Mouse (Mus musculus) lung, embryonic 16.5 days (tissue): ENCODE measurements at regions not wholly inside any gene's neighbourhood (a gene's known extent, or its start where the extent isn't known, plus 50 kb on each side); places are given as distances from the start of the nearest gene placed in this dataset.

Source experiments
- ATAC-seq: fragments of 200-750 bp; cut with Nextera tagmentation; 2 replicates; pipeline ENCODE4 v1.8.0; 2017; ENCODE audit warnings: low read depth, mild to moderate bottlenecking, moderate library complexity
- H3K27ac ChIP-seq: fragments of 300-500 bp; sonication (generic); 2 replicates; pipeline ENCODE4 v1.5.1; 2014; ENCODE audit warnings: mild to moderate bottlenecking, control low read depth, low read length
- H3K27me3 ChIP-seq: fragments of 300-500 bp; sonication (generic); 2 replicates; pipeline ENCODE4 v1.6.1; 2014; ENCODE audit warnings: low read depth, low read length, mixed read lengths; ENCODE audit not compliant: control insufficient read depth, insufficient read depth
- H3K36me3 ChIP-seq: fragments of 300-500 bp; sonication (generic); 2 replicates; pipeline ENCODE4 v1.6.1; 2014; ENCODE audit warnings: low read length; ENCODE audit not compliant: control insufficient read depth, insufficient read depth
- H3K4me1 ChIP-seq: fragments of 300-500 bp; sonication (generic); replicated peaks from 2 replicates; pipeline ENCODE4 v1.6.1; 2014; ENCODE audit warnings: low read length, mixed read lengths; ENCODE audit not compliant: control insufficient read depth, insufficient read depth
- H3K4me2 ChIP-seq: fragments of 300-500 bp; sonication (generic); 2 replicates; pipeline ENCODE4 v1.6.1; 2014; ENCODE audit warnings: low read depth, low read length, control low read depth
- H3K4me3 ChIP-seq: fragments of 300-500 bp; sonication (generic); 2 replicates; pipeline ENCODE4 v1.5.1; 2014; ENCODE audit warnings: mild to moderate bottlenecking, low read length, control low read depth
- H3K9ac ChIP-seq: fragments of 300-500 bp; sonication (generic); 2 replicates; pipeline ENCODE4 v1.6.1; 2014; ENCODE audit warnings: low read length, control low read depth
- H3K9me3 ChIP-seq: fragments of 300-500 bp; sonication (generic); 2 replicates; pipeline ENCODE4 v1.6.1; 2016; ENCODE audit warnings: low read length; ENCODE audit not compliant: control insufficient read depth
- WGBS: fragments of 180-500 bp; shearing (Covaris S2); extraction: QIAGEN DNeasy Blood & Tissue Kit; methylation state at CpG from one replicate; pipeline ENCODE4 v1.1.7; 2014; 5-methylcytosine and 5-hydroxymethylcytosine counted together

- Histone ChIP-seq H3K9ac (no peak overlapping the region), H3K4me3 (no peak overlapping the region), H3K4me2 (no peak overlapping the region), H3K9me3 (no peaks in the 10 kb centered on the region), H3K36me3 (no peaks in the 10 kb centered on the region), H3K27me3 (no peaks in the 10 kb centered on the region), H3K27ac (no peak overlapping the region), H3K4me1 (no peaks in the 10 kb centered on the region)
- ATAC-seq = no peak
- 84% methylated on average over 1 of the region's 1 CpGs for WGBS
Observed at GRCm38 (mm10) chr14:83232262-83232661, 1211.1 kb upstream of the Pcdh17 start.

- Histone ChIP-seq H3K27ac (no peak overlapping the region), H3K36me3 (no peaks in the 10 kb centered on the region), H3K4me3 (no peak overlapping the region), H3K9ac (no peak overlapping the region), H3K4me2 (no peak overlapping the region), H3K9me3 (no peaks in the 10 kb centered on the region), H3K4me1 (no peaks in the 10 kb centered on the region), H3K27me3 (no peaks in the 10 kb centered on the region)
- 83% methylated on average over 5 of the region's 5 CpGs for WGBS
- ATAC-seq = no peak
Observed at GRCm38 (mm10) chr14:83246891-83247290, 1196.5 kb upstream of the Pcdh17 start.

GRCm38 (mm10) chr14:83247405-83247804 is 1196.0 kb upstream of the Pcdh17 start:
- ATAC-seq = peak; percentile 54
- H3K4me2 ChIP-seq = no peak overlapping the region
- no peaks in the 10 kb centered on the region for H3K36me3 ChIP-seq
- H3K27me3 ChIP-seq = no peaks in the 10 kb centered on the region
- no peaks in the 10 kb centered on the region for H3K4me1 ChIP-seq
- WGBS = 58% methylated on average over 2 of the region's 2 CpGs
- no peak overlapping the region for H3K27ac ChIP-seq
- H3K4me3 ChIP-seq = no peak overlapping the region
- H3K9me3 ChIP-seq = no peaks in the 10 kb centered on the region
- no peak overlapping the region for H3K9ac ChIP-seq

GRCm38 (mm10) chr14:83252922-83253321 is 1190.4 kb upstream of the Pcdh17 start:
- H3K4me1 ChIP-seq = no peaks in the 10 kb centered on the region
- no peaks in the 10 kb centered on the region for H3K27me3 ChIP-seq
- H3K36me3 ChIP-seq = no peaks in the 10 kb centered on the region
- no peak overlapping the region for H3K4me2 ChIP-seq
- H3K9ac ChIP-seq = no peak overlapping the region
- WGBS = 79% methylated on average over 2 of the region's 2 CpGs
- no peak overlapping the region for H3K27ac ChIP-seq
- no peak overlapping the region for H3K4me3 ChIP-seq
- H3K9me3 ChIP-seq = no peaks in the 10 kb centered on the region
- ATAC-seq = no peak

- Histone ChIP-seq H3K9me3 (no peaks in the 10 kb centered on the region), H3K4me1 (no peaks in the 10 kb centered on the region), H3K4me2 (no peak overlapping the region), H3K4me3 (no peak overlapping the region), H3K27me3 (no peaks in the 10 kb centered on the region), H3K27ac (no peak overlapping the region), H3K9ac (no peak overlapping the region), H3K36me3 (no peaks in the 10 kb centered on the region)
- 60% methylated on average over 3 of the region's 3 CpGs for WGBS
- ATAC-seq = no peak
Observed at GRCm38 (mm10) chr14:83302599-83302998, 1140.8 kb upstream of the Pcdh17 start.

- Histone ChIP-seq H3K4me1 (no peaks in the 10 kb centered on the region), H3K27me3 (no peaks in the 10 kb centered on the region), H3K4me2 (no peak overlapping the region), H3K4me3 (no peak overlapping the region), H3K9ac (no peak overlapping the region), H3K9me3 (no peaks in the 10 kb centered on the region), H3K27ac (no peak overlapping the region), H3K36me3 (no peaks in the 10 kb centered on the region)
- WGBS = 79% methylated on average over 3 of the region's 3 CpGs
- no peak for ATAC-seq
Observed at GRCm38 (mm10) chr14:83320773-83321172, 1122.6 kb upstream of the Pcdh17 start.

- Histone ChIP-seq H3K4me1 (no peaks in the 10 kb centered on the region), H3K36me3 (no peaks in the 10 kb centered on the region), H3K4me2 (no peak overlapping the region), H3K4me3 (no peak overlapping the region), H3K9me3 (no peaks in the 10 kb centered on the region), H3K27me3 (no peaks in the 10 kb centered on the region), H3K27ac (no peak overlapping the region), H3K9ac (no peak overlapping the region)
- WGBS = 65% methylated on average over 1 of the region's 1 CpGs
- no peak for ATAC-seq
Observed at GRCm38 (mm10) chr14:83363153-83363552, 1080.2 kb upstream of the Pcdh17 start.
